Mouse (Mus musculus) MEL (cell line): Measurements from ENCODE around the gene Enho. TPM values are rescaled to one million over a fixed set of nuclear protein-coding genes. Genes with fewer than 3 reads are reported as not detected.
A peak's percentile ranks its signal among the peaks of the same experiment; 100 is the strongest.

ENCODE experiments used
- DNase-seq: peaks from one replicate; pipeline ENCODE4 v3.0.0; 2011; ENCODE audit warnings: low read depth, low spot score
- H3K27ac ChIP-seq: 2 replicates; pipeline ENCODE4 v1.5.1; 2012; ENCODE audit warnings: low read depth, mild to moderate bottlenecking, control low read depth, low read length, moderate library complexity; ENCODE audit not compliant: control insufficient read depth
- H3K27me3 ChIP-seq, 2 experiments: fragments of 150-350 bp in 1 of 2; sonication (generic) in 1 of 2; 2 replicates each; pipeline ENCODE4 v1.6.1; 2012; ENCODE audit warnings: low read length in 2 of 2, mild to moderate bottlenecking in 2 of 2, improper control_type of control experiment in 1 of 2, moderate library complexity in 1 of 2; ENCODE audit not compliant: insufficient read depth in 2 of 2, control insufficient read depth in 1 of 2
- H3K36me3 ChIP-seq, 2 experiments: 2 replicates each; pipeline ENCODE4 v1.6.1; 2012 to 2014; ENCODE audit warnings: low read length in 2 of 2, improper control_type of control experiment in 1 of 2, inconsistent platforms in 1 of 2, mild to moderate bottlenecking in 1 of 2; ENCODE audit not compliant: insufficient read depth in 2 of 2, control insufficient read depth in 1 of 2
- H3K4me1 ChIP-seq, 2 experiments: fragments of 150-350 bp in 1 of 2; sonication (generic) in 1 of 2; 2 replicates each; pipeline ENCODE4 v1.6.1; 2012; ENCODE audit warnings: low read length in 2 of 2, improper control_type of control experiment in 1 of 2, mild to moderate bottlenecking in 1 of 2; ENCODE audit not compliant: insufficient read depth in 2 of 2, control insufficient read depth in 1 of 2
- H3K4me3 ChIP-seq, 2 experiments: fragments of 150-350 bp in 1 of 2; sonication (generic) in 1 of 2; 2 replicates each; pipeline ENCODE4 v1.5.1; 2012; ENCODE audit warnings: low read depth in 2 of 2, low read length in 2 of 2, mild to moderate bottlenecking in 2 of 2, moderate library complexity in 2 of 2, control low read depth in 1 of 2, improper control_type of control experiment in 1 of 2; ENCODE audit not compliant: control insufficient read depth in 1 of 2, insufficient read depth in 1 of 2
- H3K79me2 ChIP-seq: 2 replicates; pipeline ENCODE4 v1.6.1; 2012; ENCODE audit warnings: mild to moderate bottlenecking, low read length, moderate library complexity; ENCODE audit not compliant: control insufficient read depth, poor library complexity, insufficient read depth
- H3K9ac ChIP-seq: 2 replicates; pipeline ENCODE4 v1.6.1; 2012; ENCODE audit warnings: low read depth, mild to moderate bottlenecking, control low read depth, low read length, moderate library complexity; ENCODE audit not compliant: control insufficient read depth, poor library complexity, severe bottlenecking
- H3K9me3 ChIP-seq: fragments of 150-350 bp; sonication (generic); replicated peaks from 2 replicates; pipeline ENCODE4 v1.6.1; 2012; ENCODE audit warnings: mild to moderate bottlenecking, low read length, improper control_type of control experiment, moderate library complexity; ENCODE audit not compliant: insufficient read depth
- CHD1 ChIP-seq: IDR thresholded peaks from 2 replicates; pipeline ENCODE4 v1.6.1; 2012; ENCODE audit warnings: low read depth, mild to moderate bottlenecking, inconsistent platforms, low read length, improper control_type of control experiment
- CHD2 ChIP-seq: IDR thresholded peaks from 2 replicates; pipeline ENCODE4 v1.6.1; 2011; ENCODE audit warnings: low read length, improper control_type of control experiment
- E2F4 ChIP-seq: IDR thresholded peaks from 2 replicates; pipeline ENCODE4 v1.6.1; 2011; ENCODE audit warnings: low read depth, low read length, improper control_type of control experiment, borderline replicate concordance
- ELF1 ChIP-seq: IDR thresholded peaks from 2 replicates; pipeline ENCODE4 v1.6.1; 2014; ENCODE audit warnings: low read depth, mild to moderate bottlenecking, inconsistent platforms, low read length, improper control_type of control experiment, moderate library complexity
- EP300 ChIP-seq, 2 experiments: IDR thresholded peaks; 2 replicates each; pipeline ENCODE4 v1.6.1; 2011; ENCODE audit warnings: improper control_type of control experiment in 2 of 2, low read length in 2 of 2, low read depth in 1 of 2, mild to moderate bottlenecking in 1 of 2
- GABPA ChIP-seq: IDR thresholded peaks from 2 replicates; pipeline ENCODE4 v1.6.1; 2012; ENCODE audit warnings: low read depth, mild to moderate bottlenecking, inconsistent platforms, low read length, improper control_type of control experiment, moderate library complexity
- HCFC1 ChIP-seq: IDR thresholded peaks from 2 replicates; pipeline ENCODE4 v1.6.1; 2012; ENCODE audit warnings: low read depth, mild to moderate bottlenecking, inconsistent platforms, low read length, improper control_type of control experiment, moderate library complexity
- JUND ChIP-seq: IDR thresholded peaks from 2 replicates; pipeline ENCODE4 v1.6.1; 2011; ENCODE audit warnings: low read depth, mild to moderate bottlenecking, improper control_type of control experiment, low read length
- MAX ChIP-seq: IDR thresholded peaks from 2 replicates; pipeline ENCODE4 v1.6.1; 2011; ENCODE audit warnings: low read length, improper control_type of control experiment
- MEF2A ChIP-seq: IDR thresholded peaks from 2 replicates; pipeline ENCODE4 v1.6.1; 2014; ENCODE audit warnings: low read depth, mild to moderate bottlenecking, inconsistent platforms, low read length, improper control_type of control experiment; ENCODE audit not compliant: poor library complexity, insufficient replicate concordance, severe bottlenecking; ENCODE audit errors: extremely low read depth
- MXI1 ChIP-seq: IDR thresholded peaks from 2 replicates; pipeline ENCODE4 v1.6.1; 2011; ENCODE audit warnings: mild to moderate bottlenecking, low read depth, low read length, improper control_type of control experiment
- MYB ChIP-seq: IDR thresholded peaks from 2 replicates; pipeline ENCODE4 v1.6.1; 2011; ENCODE audit warnings: mild to moderate bottlenecking, low read depth, low read length, improper control_type of control experiment
- NELFE ChIP-seq: IDR thresholded peaks from 2 replicates; pipeline ENCODE4 v1.6.1; 2011; ENCODE audit warnings: low read depth, low read length, improper control_type of control experiment
- POLR2A ChIP-seq, 2 experiments: IDR thresholded peaks; 2 replicates each; pipeline ENCODE4 v1.6.1; 2011 to 2012; ENCODE audit warnings: low read length in 2 of 2, mild to moderate bottlenecking in 2 of 2, control low read depth in 1 of 2, improper control_type of control experiment in 1 of 2, low read depth in 1 of 2, moderate library complexity in 1 of 2; ENCODE audit not compliant: control insufficient read depth in 1 of 2, insufficient read depth in 1 of 2, poor library complexity in 1 of 2
- POLR2AphosphoS2 ChIP-seq: IDR thresholded peaks from 2 replicates; pipeline ENCODE4 v1.6.1; 2011; ENCODE audit warnings: low read length, improper control_type of control experiment
- POLR2AphosphoS5 ChIP-seq: IDR thresholded peaks from 2 replicates; pipeline ENCODE4 v1.6.1; 2012; ENCODE audit warnings: low read depth, borderline replicate concordance, mild to moderate bottlenecking, inconsistent platforms, low read length, moderate library complexity, mixed read lengths
- SMC3 ChIP-seq: IDR thresholded peaks from 2 replicates; pipeline ENCODE4 v1.6.1; 2011; ENCODE audit warnings: low read depth, low read length, improper control_type of control experiment
- TAL1 ChIP-seq: IDR thresholded peaks from 2 replicates; pipeline ENCODE4 v1.6.1; 2012; ENCODE audit warnings: mild to moderate bottlenecking, inconsistent platforms, low read length, moderate library complexity, mixed read lengths
- TBP ChIP-seq: IDR thresholded peaks from 2 replicates; pipeline ENCODE4 v1.8.0; 2011; ENCODE audit warnings: low read depth, low read length, improper control_type of control experiment
- TCF12 ChIP-seq: IDR thresholded peaks from 2 replicates; pipeline ENCODE4 v1.6.1; 2014; ENCODE audit warnings: low read depth, mild to moderate bottlenecking, inconsistent platforms, low read length, improper control_type of control experiment, moderate library complexity
- UBTF ChIP-seq: IDR thresholded peaks from 2 replicates; pipeline ENCODE4 v1.6.1; 2012; ENCODE audit warnings: low read depth, mild to moderate bottlenecking, inconsistent platforms, low read length, improper control_type of control experiment, moderate library complexity, borderline replicate concordance; ENCODE audit not compliant: insufficient read depth
- ZKSCAN1 ChIP-seq: IDR thresholded peaks from 2 replicates; pipeline ENCODE4 v1.6.1; 2012; ENCODE audit warnings: low read depth, mild to moderate bottlenecking, inconsistent platforms, low read length, improper control_type of control experiment, moderate library complexity
- ZMIZ1 ChIP-seq: IDR thresholded peaks from 2 replicates; pipeline ENCODE4 v1.6.1; 2012; ENCODE audit warnings: low read depth, mild to moderate bottlenecking, inconsistent platforms, low read length, improper control_type of control experiment, moderate library complexity
- polyA plus RNA-seq, 2 experiments: library from polyadenylated mRNA; stranded (reverse) in 1 of 2; unstranded in 1 of 2; fragments of >175 nt in 1 of 2; fragments of >200 nt in 1 of 2; gene quantifications; 2 replicates each; pipeline versions ENCODE4 v1.2.1 to v1.2.4; 2012; ENCODE audit warnings: low replicate concordance in 2 of 2, low read depth in 1 of 2; ENCODE audit not compliant: insufficient read length in 2 of 2, insufficient read depth in 1 of 2, missing spikeins in 1 of 2
- total RNA-seq: library from RNA; depleted of rRNA; stranded (reverse); fragments of 300-350 nt; gene quantifications from 2 replicates; pipeline ENCODE4 v1.2.3, GENCODE M21; 2012

Gene Enho
- total and polyA plus RNA-seq, 3 experiments: 0.19 to 0.40 TPM; not detected in 1

- no peak overlapping the region for H3K9ac ChIP-seq
- no peak overlapping the region for H3K4me3 ChIP-seq
- H3K36me3 ChIP-seq: no peaks in the 10 kb centered on the region
- no peaks in the 10 kb centered on the region for H3K79me2 ChIP-seq
- no peak overlapping the region for H3K27ac ChIP-seq
- H3K4me1 ChIP-seq: peaks cover 0 to 10% of the 10 kb centered on the region in 2 experiments; a peak in 2 of 4 replicates
- no peak for DNase-seq
- TF ChIP-seq EP300 (IDR thresholded peaks at IDR 0.05; ENCODE audit: low read depth in 1 of 2, low read length in 2 of 2): no peak
- TF ChIP-seq MYB: no peak
- TF ChIP-seq ELF1: no peak
- no peak for TF ChIP-seq CHD2
- no peak for TF ChIP-seq GABPA
- no peak for TF ChIP-seq TCF12
- no peak for TF ChIP-seq ZMIZ1
- TF ChIP-seq POLR2A (IDR thresholded peaks at IDR 0.05; ENCODE audit: control insufficient read depth in 1 of 2, insufficient read depth in 1 of 2, low read depth in 1 of 2, low read length in 2 of 2, poor library complexity in 1 of 2): no peak
- TF ChIP-seq HCFC1: no peak
- no peaks in the 10 kb centered on the region for H3K9me3 ChIP-seq
- peaks cover 0 to 1% of the 10 kb centered on the region in 2 experiments; a peak in 3 of 4 replicates for H3K27me3 ChIP-seq
Measured at GRCm38 (mm10) chr4:41641199-41641822, 1.2 kb upstream of the Enho start.

- no peak for TF ChIP-seq TAL1
- TF ChIP-seq JUND: no peak
- TF ChIP-seq MEF2A: no peak
- no peak for TF ChIP-seq NELFE
- no peak for TF ChIP-seq MAX
- TF ChIP-seq POLR2A (IDR thresholded peaks at IDR 0.05; ENCODE audit: control insufficient read depth in 1 of 2, insufficient read depth in 1 of 2, low read depth in 1 of 2, low read length in 2 of 2, poor library complexity in 1 of 2): no peak
- no peak for TF ChIP-seq POLR2AphosphoS2
- no peak for TF ChIP-seq CHD2
- no peak for TF ChIP-seq UBTF
- TF ChIP-seq POLR2AphosphoS5: no peak
- TF ChIP-seq E2F4: no peak
- TF ChIP-seq ELF1: no peak
- TF ChIP-seq TBP: no peak
- no peak for TF ChIP-seq SMC3
- TF ChIP-seq EP300 (IDR thresholded peaks at IDR 0.05; ENCODE audit: low read depth in 1 of 2, low read length in 2 of 2): no peak
- TF ChIP-seq GABPA: no peak
- no peak for TF ChIP-seq ZKSCAN1
- TF ChIP-seq CHD1: no peak
- no peak for TF ChIP-seq MXI1
- DNase-seq: no peak
- H3K27me3 ChIP-seq: peaks cover 1 to 3% of the 10 kb centered on the region in 2 experiments; a peak in 3 of 4 replicates
- H3K9ac ChIP-seq: peak overlapping the region; percentile 45
- no peaks in the 10 kb centered on the region for H3K9me3 ChIP-seq
- no peaks in the 10 kb centered on the region for H3K36me3 ChIP-seq
- no peak overlapping the region for H3K27ac ChIP-seq
- no peaks in the 10 kb centered on the region for H3K79me2 ChIP-seq
- H3K4me3 ChIP-seq: peak overlapping the region; percentile 26 to 33; a peak in 2 of 4 replicates
- H3K4me1 ChIP-seq: peaks cover 0 to 10% of the 10 kb centered on the region in 2 experiments; a peak in 2 of 4 replicates
Measured at GRCm38 (mm10) chr4:41639214-41639841, 796 bp downstream of the Enho start.
